Mouse (Mus musculus): ENCODE data around the gene Pcgf2. TPM values are rescaled to one million over a fixed set of nuclear protein-coding genes. Genes with fewer than 3 reads are reported as not detected.
A peak's percentile ranks its signal among the peaks of the same experiment; 100 is the strongest.
"Not testable (repeated sequence)": the region's sequence is repeated elsewhere in the genome, so short reads cannot be mapped to it uniquely, and the experiment has no call there.

Pcgf2 gene
- 27.0 and 36.1 TPM in 2 replicates for total RNA-seq (2021)
- long read RNA-seq, partial matches to known transcripts, result 2 of 8 reads
- long read RNA-seq, other reads (novel, unspliced or antisense), result 6 of 8 reads

DNA sequence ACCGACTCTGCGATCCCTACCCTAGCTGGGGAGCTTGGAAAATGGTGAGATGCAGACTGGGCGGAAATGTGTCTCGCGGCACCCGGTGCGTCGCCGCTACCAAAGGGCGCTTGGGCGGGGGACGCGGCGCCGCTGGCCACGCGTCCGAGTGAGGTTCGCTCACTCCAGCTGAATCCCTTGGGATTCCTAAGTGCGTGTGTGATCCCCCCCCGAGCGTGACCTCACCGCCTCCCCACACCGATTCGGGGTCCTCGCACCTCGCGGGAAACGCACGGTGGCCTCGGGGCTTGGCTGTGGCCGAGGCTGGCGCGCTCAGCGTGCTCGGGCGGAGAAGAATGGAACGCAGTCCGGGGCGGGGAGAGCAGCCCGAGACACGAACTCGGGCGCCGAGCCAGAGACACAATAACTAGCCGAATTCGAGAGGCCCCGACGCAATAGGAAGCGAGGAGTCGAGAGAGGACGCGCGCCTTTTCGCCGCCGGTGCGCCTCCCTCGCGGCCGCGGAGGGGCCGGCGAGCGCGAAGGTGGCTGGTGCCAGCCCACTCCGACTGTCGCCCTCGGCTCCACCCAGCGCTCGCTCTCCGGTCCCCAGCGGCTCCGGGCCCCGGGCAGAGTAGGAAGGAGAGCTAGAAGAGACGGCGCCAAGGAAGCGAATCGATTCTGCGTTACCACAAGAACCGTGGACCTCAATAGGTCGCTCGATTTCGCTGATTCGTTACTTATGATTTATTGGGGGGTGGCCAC is at the start of gene Pcgf2:
Pcgf2 (minus strand) TSS at position 495 of the 743 bp plus-strand sequence.
- peak; percentile 80 for DNase-seq

DNA sequence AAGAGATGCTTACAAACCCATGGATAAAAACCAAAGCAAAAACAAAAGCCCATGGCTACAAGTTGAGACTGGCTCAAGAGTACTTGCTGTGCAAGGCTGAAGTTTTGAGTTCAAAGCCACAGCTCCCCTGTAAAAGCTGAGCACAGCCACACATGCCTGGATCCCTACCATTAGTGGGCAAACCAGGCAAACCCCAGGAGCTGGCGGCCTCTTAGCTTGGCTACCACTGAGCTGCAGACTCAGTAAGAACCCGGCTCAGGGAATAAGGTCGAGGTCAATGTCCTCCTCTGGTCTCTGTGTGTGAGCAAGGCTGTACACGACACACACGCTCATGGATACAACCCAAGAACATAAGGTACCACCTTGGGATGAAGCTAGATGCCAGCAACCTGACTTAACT is 48.2 kb upstream of the Pcgf2 start:
- DNase-seq, result no peak

DNA sequence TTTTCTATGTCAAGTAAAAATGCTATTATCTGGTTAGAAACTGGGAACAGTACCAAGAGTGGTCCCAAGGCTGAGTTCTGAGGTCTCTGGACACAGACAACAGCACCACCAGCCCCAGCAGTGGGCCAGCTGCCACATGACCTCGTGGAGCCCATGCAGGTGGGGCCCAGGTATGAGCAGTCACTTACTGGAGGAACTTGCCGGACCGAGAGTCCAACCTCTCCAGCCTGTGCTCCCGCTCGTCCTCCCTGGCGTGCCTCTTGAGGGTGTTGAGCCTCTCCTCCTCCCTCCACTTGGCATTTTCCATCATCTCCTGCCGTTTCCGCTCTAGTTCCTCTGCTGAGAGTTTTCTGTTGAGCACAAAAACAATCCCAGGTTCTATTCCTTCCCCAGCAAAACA is 47.5 kb upstream of the Pcgf2 start:
- DNase-seq, result no peak

DNA sequence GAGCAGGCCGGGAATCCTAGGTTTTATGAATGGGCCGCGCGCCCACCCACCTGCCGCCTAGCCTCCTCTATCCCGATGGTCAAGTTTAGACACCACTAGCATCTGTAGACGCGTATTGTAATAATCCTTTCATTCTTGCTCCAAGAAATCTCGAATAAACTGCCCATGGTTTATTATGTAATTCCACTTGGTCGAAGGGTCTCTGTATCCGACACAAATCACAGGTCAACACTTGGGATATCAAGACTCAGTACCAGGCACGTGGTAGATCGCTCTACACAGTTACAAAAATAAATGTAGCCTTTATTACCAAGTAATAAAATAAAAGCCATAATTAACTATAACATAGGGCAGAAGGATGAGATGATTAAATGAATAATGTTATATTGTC is 45.0 kb upstream of the Pcgf2 start:
- DNase-seq, result no peak

DNA sequence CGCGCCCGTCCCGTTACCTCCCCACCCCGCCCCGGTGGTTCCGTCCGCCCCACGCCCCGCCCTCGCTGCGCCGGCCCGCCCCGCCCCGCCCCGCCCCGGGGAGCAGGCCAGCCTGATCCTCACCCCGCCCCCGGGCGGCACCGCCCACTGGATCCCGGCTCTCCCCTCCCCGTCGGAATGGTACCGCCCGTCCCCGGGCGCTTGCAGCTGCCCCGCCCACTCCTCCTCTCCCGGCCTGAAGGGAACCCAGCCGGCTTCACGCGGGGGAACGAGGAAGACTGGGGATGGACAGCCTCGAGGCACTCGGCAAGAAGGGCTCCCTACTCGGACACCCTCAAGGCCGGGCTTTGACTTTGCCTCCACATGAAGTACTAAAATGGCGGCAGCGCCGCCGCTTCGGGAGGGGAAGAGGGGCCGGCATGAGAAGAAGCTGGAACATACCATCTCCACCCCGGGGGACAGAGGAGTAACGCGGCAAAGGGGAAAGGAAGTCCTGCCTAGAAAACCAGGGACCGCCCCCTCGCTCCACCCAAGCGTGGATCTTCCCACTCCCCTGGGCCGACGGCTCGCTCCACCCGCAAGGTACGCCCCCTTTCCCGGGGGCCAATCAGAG is 44.5 kb upstream of the Pcgf2 start:
- peak; percentile 98 for DNase-seq

DNA sequence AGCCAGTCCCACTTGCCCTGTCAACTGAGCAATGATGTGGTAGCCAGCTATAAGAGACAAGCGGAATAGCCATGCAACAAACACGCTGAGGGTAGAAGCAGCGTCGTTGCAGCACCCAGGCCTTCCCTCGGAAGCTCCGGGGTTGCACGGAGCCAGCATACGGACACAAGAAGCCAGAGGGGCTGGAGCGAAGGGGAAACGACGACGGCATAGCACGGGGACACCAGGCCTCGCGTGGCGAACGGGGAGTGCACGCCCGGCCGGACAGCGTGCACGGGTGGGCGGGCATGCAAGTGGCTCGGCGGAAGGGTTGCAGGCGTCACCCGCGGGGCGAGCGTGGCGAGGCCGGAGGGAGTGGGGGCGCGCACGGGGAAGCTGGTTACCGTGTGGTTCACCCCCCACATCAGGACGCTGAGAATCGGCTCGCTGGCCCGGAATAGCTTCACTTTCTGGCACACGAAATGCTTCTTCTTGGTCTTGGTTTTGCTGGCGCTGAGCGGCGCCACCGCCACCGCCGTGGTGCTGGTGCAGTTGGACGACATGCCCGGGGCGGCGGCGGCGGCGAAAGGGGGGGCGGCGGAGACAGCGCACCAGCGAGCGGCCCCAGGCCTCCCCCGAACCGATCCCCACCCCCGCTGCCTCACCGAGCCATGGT is 43.9 kb upstream of the Pcgf2 start, which contains the start of gene Pip4k2b:
Pip4k2b (minus strand) TSS at position 642 of the 655 bp plus-strand sequence.
- peak; percentile 65 for DNase-seq

DNA sequence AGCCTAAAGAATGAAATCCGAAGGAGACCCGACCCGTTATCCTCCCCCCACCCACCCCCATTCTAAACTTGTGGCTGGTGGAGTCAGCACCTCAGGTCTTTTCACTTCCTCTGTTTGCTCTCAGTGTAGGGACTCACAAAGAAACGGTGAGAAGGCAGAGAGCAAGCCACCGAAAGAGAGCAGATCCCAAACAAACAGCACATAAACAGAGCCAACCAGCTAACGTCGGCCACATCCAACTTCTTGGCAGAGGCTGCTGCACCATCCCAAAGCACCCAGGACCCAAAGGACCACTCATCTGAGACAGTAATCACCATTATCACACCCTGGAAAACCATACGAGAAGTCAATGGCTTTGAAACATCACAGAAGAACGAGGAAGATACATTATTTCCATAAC is 43.1 kb upstream of the Pcgf2 start:
- no peak for DNase-seq

DNA sequence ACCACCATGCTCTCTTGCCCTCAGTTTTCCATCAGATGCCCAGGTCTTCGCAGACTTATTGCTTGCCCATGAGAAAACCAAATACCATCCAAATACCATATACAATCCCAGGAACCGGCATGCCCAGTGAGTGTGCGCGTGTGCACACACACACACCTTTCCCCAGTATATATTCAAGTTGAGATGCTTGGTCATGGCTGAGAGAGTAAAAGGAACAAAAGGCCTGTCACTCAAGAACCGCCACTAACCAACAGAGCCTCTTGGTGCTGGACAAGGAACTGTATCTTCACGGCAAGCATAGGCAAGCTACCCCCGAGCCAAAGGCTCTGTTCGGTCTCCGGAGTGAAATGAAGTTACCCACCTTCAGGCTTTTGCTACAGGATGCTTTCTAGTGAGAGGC is 42.3 kb upstream of the Pcgf2 start:
- DNase-seq, result no peak

DNA sequence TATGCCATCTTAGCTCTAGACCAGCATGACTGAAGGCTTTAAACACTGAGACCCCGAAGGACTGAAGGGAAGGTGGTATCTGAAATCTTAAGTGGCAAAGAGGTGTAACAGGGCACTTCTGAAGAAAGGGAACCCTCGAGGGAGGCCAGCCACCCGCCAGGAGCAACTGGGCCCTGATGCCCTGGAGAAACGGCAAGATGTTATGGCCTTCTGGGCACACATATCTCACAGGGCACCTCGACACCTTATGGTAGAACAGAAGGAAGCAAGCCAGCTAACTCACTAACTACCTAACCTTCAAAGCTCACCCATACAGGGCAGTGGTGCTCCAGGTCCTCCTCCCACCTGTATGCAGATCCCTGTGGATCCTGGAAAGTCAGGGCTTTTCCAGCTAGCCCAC is 41.9 kb upstream of the Pcgf2 start:
- no peak for DNase-seq

DNA sequence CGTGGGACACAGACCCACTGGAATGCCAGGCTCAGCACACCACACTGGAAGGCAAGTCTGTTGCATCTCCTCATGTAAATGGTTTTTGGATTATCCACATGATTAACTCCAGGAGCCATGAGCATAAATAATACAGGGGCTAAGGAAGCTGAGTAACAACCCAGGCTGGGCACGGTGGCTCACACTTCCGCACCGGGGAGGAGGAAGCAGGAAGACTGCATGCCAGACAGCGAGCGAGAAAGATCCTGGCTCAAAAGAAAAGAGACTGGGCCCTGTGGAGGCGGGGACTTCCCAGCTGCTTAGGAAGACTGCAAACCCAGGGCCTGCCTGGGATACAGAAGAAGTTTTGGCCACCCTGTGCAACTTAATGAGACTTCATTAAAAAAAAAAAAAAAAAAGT is 39.9 kb upstream of the Pcgf2 start:
- DNase-seq, result no peak

DNA sequence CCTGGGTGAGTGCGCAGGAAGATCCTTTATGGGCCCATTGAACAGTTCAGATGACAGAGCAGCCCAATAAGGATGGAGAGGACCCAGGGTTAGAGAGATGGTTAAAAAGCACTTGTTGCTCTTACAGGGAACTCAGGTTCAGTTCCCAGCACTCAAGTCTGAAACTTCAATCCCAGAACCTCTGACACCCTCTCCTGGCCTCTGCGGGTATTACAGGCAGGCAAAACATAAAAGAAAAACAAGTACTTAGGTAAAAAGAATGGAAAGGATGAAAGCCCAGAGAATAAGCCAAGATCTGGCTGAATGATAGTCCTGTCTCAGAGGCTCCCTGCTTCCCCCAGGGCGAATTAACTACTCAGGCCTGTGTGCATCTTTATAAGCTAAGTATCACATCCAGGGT is 38.9 kb upstream of the Pcgf2 start:
- no peak for DNase-seq

DNA sequence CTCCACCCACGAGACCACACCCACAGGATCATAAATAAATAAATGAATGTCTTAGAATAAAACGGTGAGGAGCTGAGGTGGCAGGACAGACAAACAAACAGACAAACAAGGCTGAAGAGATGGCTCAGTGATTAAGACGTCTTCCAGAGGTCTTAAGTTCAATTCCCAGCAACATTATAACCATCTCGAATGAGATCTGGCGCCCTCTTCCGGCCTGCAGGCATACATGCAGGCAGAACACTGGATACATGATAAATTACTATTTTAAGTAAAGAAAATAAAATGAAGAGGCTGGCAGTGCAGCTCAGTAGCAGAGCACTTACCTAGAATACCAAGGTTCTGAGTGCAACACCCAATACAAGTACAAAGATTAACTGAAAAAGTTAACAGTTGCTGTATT is 38.4 kb upstream of the Pcgf2 start:
- DNase-seq, result no peak

DNA sequence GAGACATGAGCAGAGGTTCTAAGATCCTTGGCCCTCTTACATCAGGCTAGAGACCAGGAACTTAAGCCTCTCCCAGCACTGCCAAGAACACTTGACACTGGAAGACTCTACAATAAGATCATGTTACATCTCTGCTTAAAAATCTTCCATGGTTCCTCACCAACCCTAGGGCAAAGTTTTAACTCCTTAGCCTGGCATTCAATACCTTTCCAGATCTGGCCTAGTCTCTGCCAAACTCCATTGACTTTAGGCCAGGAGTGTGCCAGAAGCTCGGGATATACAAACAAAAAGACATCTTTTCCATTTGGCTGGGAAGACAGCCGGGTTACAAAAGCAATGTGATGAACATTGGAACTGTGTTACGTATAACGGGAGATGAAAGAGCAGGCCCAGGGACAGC is 37.3 kb upstream of the Pcgf2 start:
- no peak for DNase-seq

DNA sequence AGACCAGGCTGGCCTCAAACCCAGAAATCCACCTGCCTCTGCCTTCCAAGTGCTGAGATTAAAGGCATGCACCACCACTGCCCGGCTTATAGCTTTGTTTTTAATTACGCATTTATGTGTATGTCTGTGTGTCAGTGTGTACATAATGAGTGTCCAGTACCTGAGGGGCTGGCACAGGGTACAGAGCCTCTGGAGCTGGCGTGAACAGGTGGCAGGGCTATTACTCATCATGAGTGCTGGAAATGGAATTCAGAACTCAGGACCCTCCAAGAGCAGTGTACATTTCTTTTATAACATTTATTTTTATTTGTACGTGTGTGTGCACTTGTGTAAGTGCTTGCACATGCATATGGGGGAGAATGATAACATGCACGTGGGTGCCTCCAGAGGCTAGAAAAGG is 36.3 kb upstream of the Pcgf2 start:
- DNase-seq, result no peak

DNA sequence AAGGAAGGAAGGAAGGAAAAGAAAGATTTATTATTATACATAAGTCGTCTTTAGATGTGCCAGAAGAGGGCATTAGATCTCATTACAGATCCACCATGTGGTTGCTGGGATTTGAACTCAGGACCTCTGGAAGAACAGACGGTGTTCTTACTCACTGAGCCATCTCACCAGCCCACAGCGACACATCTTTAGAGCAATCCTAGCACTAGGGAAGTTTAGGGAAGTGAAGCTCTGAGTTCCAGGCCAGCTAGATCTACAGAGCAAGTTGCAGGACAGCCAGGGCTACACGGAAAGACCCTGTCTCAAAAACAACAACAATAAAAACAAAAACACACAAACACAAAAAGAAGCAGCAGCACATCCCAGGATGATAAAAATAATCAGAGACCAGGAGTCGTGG is 34.5 kb upstream of the Pcgf2 start:
- DNase-seq, result not testable (repeated sequence)

DNA sequence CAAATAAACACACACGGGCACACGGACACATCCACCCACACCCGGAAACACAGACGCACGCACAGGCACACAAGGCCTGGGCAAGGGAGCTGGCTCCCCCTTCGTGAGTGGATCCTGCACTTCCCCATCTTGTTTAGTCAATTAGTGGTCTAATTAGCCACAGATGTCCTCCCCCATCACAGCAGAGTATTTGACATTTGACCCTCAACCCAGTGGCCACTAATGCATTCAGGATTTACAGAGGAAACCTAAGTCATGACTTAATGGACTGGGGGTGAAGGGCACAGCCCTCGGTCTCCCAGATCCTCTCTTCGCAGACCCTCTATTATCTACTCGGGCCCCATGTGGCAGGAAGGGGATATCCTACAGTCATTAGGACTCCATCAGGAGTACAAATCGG is 33.4 kb upstream of the Pcgf2 start:
- no peak for DNase-seq

DNA sequence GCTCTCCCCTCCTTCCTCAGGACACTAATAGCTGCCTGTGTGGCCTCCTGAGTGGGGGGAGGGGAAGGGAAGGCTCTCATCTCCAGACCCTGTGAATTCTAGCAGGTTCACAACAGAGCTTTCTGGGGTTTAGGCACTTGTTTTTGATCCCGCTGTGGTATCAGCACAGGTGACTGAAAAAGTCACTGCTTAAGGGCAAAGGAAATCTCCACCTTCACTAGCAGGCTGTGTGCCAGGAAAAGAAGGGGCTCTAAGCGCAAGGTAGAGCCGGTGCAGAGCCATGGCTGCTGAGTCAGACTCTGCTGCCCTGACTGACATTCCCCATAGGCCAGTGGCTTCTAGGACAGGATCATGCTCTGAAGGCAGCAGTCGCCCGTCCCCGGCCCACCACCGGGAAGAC is 28.4 kb upstream of the Pcgf2 start:
- no peak for DNase-seq

DNA sequence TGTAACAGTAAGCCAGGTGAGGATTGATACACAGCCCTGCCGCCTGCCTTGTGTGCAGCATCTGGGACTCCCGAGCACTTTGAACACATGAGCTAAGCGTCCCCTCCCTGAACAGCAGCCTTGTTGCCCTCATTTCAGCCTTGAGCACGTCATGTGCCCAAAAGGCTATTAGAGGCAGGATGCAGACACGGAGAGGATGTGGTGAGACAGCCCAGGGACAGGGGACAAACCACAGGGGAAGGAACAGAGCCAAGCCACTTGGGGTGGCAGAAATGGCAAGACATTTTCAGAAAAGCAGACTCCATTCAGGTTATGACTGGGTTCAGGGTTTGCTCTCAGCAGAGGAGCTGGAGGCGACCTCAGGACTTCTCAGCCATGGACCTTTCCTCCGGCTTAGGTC is 28.0 kb upstream of the Pcgf2 start:
- DNase-seq, result no peak

DNA sequence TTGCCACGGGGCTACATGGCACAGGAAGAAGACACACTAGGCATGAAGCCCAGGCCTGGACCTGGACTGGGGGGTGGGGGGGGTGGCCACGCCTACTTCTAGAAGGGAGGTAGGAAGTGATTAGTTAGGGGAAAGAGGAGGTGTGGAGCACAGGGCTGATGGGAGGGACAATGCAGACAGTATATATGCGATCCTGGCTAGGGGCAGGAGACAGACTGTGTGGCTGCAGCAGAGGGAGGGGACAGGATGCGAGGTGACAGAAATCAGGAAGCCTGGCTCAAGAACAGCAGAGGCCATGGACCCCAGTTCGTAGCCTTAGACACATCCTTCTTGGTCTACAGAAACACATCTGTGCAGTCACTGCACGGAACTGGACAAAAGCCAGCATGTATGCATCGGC is 23.4 kb upstream of the Pcgf2 start:
- DNase-seq, result no peak

DNA sequence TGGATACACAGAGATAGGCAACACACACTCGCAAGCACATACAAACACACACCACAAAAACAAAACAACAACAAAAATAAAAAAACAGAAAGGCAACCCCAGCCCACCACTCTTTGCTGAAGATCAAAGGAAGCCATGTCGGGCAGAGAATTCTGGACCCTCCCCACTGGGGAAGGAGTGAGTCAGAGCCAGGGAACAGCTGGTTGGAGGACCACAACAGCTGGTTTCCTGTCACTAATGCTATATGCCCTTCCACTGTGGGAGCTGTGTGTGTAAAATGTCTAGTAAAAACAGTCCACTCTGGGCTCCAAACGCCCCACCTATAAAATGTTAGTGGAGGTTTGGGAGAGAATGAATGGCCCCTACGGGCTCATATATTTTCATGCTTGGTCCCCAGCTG is 21.0 kb upstream of the Pcgf2 start:
- DNase-seq, result no peak

DNA sequence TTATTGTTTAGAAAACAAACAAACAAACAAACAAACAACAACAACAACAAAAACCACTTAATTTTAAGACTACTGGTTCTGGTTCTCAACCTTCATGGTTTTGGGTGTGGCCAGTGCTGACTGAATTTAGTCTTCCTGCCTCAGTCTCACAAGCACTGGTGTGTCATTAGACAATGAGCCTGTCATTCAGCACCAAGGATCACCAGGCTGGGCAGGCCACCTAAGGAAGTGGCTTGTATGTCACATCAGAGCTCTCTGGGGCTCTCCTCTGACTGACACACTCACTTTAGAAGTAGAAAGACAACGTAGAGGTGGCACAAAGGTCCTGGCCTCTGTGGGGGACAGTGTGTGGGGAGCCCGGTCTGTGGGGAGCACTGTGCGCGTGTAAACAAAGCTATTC is 18.7 kb upstream of the Pcgf2 start:
- DNase-seq, result no peak

DNA sequence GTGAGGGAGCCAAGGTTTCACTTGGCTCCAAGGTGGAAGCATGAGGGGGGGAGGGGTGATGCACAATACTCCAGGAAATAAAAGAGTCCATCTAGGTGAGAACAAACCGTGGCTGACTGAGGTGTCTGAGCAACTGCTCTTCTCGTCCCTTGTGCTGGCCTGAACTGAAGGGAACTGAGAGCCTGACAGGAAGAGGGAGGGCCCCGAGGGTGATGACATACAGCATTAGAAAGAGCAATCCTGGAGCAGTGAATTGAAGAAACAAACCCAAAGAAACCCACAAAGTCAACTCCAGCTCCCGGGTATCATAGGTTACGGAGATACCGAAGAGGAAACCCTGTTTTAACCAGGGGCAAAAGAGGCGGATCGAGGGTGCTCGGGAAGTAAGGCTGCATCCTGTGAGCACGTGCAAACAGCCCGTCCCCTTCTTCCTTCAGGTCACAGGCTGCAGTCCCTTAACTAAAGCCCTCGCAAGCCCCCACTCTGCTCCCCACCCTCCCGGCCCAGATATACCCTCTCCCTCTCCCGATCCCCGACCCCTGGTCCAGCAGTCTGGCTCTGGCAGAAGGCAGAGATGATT is 18.1 kb upstream of the Pcgf2 start:
- no peak for DNase-seq
